Mouse (Mus musculus): ENCODE measurements at regions not wholly inside any gene's neighbourhood (a gene's known extent, or its start where the extent isn't known, plus 50 kb on each side); places are given as distances from the start of the nearest gene placed in this dataset.
"Not testable (repeated sequence)": the region's sequence is repeated elsewhere in the genome, so short reads cannot be mapped to it uniquely, and the experiment has no call there.

DNA sequence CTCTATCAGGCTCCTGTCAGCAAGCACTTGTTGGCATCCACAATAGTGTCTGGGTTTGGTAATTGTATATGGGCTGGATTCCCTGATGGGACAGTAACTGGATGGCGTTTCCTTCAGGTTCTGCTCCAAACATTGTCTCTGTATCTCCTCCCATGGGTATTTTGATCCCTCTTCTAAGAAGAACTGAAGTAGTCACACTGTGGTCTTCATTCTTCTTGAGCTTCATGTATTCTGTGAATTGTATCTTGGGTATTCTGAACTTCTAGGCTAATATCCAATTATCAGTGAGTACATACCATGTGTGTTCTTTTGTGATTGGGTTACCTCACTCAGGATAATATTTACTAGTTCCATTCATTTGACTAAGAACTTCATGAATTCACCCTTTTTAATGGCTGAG is 119.2 kb upstream of the Gm21119 start:
- DNase-seq, result not testable (repeated sequence)

DNA sequence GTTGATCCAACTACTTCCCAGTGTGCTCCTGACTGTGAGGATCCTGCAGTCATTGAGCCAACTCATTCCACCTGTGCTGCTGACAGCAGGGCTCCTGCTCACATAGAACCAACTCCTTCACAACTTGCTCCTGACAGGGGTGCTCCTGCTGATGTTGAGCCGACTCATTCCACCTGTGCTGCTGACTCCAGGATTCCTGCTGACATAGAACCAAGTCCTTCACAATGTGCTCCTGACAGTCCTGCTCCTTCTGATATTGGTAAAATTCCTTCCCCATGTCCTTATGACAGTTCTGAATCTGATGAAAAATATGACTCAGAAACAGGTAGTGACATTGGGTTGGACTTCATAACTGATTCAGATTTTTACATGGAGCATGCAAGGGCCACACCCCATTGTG is 100.8 kb upstream of the Gm21119 start:
- not testable (repeated sequence) for DNase-seq

GRCm38 (mm10) chr8:20516324-20516830 is 98.3 kb upstream of the Gm21119 start:
- DNase-seq, result not testable (repeated sequence)

DNA sequence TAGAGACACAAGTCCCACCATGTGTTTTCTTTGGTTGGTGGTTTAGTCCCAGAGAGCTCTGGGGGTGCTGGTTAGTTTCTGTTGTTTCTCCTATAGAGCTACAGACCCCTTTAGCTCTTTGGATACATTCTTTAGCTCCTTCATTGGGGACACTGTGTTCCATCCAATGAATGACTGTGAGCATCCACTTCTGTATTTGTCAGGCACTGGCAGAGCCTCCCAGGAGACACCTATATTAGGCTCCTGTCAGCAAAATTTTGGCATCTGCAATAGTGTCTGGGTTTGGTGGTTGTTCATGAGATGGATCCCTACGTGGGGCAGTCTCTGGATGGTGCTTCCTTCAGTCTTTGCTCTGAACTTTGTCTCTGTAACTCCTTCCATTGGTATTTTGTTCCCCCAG is 97.2 kb upstream of the Gm21119 start:
- not testable (repeated sequence) for DNase-seq

DNA sequence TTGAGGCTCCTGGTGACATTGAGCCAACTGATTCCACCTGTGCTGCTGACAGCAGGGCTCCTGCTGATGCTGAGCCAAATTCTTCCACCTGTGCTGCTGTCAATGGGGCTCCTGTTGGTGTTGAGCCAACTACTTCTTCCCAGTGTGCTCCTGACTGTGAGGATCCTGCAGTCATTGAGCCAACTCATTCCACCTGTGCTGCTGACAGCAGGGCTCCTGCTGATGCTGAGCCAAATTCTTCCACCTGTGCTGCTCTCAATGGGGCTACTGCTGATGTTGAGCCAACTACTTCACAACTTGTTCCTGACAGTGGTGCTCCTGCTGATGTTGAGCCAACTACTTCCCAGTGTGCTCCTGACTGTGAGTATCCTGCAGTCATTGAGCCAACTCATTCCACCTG is 90.2 kb upstream of the Gm21119 start:
- peak in 1 of 2 experiments; percentile 11 for DNase-seq

DNA sequence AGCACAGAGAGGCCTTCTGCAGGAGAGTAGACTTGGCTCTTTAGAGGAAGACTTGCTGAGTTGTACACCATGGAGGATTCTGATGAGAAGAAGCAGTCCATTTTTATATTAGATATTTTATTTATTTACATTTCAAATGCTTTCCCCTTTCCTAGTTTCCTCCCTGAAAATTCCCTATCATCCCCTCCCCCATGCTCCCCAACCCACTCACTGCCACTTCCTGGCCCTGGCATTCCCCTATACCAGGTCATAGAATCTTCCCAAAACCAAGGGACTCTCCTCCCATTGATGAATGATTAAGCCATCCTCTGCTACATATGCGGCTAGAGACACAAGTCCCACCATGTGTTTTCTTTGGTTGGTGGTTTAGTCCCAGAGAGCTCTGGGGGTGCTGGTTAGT is 85.7 kb upstream of the Gm21119 start:
- not testable (repeated sequence) for DNase-seq

- DNase-seq, result not testable (repeated sequence)
Measured at GRCm38 (mm10) chr8:20539031-20539430, 75.7 kb upstream of the Gm21119 start.

- not testable (repeated sequence) for DNase-seq
Measured at GRCm38 (mm10) chr8:20544084-20544483, 70.6 kb upstream of the Gm21119 start.

DNA sequence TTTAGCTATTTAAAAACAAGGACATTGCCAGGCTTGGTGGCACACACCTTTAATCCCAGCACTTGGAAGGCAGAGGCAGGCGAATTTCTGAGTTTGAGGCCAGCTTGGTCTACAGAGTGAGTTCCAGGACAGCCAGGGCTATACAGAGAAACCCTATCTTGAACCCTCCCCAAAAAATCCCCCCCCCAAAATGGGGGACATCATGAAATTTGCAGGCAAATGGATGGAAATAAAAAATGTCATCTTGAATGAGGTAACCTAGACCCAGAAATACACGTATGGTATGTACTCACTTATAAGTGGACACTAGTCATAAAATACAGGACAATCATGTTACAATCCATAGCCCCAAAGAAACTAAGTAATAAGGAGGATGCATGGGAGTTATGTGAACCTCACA is 69.4 kb upstream of the Gm21119 start:
- DNase-seq, result not testable (repeated sequence)

DNA sequence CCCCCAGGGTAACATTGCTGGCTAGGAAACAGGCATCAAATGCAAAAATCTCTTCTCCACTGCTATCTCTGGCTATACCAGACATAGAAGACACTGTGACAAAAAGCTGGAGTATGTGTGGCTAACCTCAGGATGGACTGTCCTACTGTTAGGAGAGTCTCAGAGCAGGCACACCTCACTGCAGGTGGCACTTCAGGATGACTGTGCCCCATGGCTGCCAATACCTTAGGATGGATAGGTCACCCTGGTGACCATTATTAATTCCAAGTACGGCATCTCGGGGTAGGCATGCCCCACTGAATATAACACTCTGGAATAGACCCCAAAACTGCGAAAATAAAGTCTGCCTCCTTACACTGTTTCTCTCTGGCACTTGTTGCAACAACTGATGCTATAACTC is 68.3 kb upstream of the Gm21119 start:
- not testable (repeated sequence) for DNase-seq

- peak; percentile 85 to 95 for DNase-seq
Measured at GRCm38 (mm10) chr8:20550054-20550778, 64.5 kb upstream of the Gm21119 start.

DNA sequence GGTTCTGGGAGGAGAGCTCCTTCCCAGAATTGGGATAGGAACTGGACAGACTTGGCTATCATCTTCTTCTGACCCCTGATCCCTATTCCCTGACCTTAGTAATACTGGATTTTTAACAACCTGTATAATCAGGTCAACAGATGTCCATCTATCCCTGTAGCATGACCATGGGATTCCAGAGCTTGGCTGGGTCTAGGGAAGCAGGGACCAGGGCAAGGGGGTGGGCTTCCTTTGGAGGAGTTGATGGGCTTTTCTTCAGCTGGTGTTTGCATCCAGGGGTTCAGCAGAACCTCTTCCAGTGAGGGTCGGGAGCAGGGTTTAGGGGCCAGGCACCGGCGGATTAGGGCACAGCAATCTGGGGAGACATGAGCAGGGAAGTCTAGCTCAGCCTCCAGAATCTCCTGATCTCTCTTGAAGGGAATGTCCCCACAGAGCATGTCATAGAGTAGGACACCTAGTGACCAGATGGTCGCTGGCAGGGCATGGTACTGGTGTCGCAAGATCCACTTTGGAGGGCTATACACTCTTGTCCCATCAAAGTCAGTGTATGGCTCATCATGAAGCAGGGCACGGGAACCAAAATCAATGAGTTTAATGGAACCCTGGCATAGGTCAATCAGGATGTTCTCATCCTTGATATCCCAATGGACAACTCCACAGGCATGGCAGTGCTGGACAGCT is 58.1 kb upstream of the Gm21119 start:
- DNase-seq, result not testable (repeated sequence)

GRCm38 (mm10) chr8:20557184-20557583 is 57.5 kb upstream of the Gm21119 start:
- not testable (repeated sequence) for DNase-seq

DNA sequence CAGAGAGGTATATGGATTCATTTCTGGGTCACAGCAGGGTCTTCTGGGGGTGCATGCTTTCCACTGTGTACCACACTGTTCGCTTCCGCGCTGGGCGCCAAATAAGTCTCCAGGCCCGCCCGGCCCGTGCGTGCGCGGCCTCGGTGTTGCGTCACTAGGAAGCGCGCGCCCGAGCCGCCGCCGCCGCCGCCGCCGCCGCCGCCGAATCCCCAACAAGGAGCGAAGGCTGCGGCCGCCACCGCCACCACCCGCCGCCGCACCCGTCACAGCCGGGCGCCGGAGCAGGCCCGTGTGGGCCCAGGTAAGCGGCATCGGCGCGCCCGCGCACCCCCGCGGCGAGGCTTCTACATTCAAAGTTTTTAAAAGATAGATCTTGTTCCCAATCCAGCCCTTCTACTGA is 57.1 kb upstream of the Gm21119 start:
- DNase-seq, result peak; percentile 41
